Mouse (Mus musculus) testis, adult 2 months (tissue): ENCODE results near the gene Ube3a. TPM values are rescaled to one million over a fixed set of nuclear protein-coding genes. Genes with fewer than 3 reads are reported as not detected.

ENCODE experiments used
- H3K27ac ChIP-seq: fragments of 200-500 bp; 2 replicates; pipeline ENCODE4 v1.5.1; 2012; ENCODE audit warnings: low read depth, low read length; ENCODE audit not compliant: control insufficient read depth, insufficient read depth
- H3K27me3 ChIP-seq: fragments of 200-500 bp; 2 replicates; pipeline ENCODE4 v1.6.1; 2012; ENCODE audit warnings: mild to moderate bottlenecking, low read length, moderate library complexity; ENCODE audit not compliant: control insufficient read depth, insufficient read depth
- H3K36me3 ChIP-seq: fragments of 200-500 bp; 2 replicates; pipeline ENCODE4 v1.6.1; 2012; ENCODE audit warnings: mild to moderate bottlenecking, low read length; ENCODE audit not compliant: control insufficient read depth, insufficient read depth
- H3K4me1 ChIP-seq: fragments of 200-500 bp; 2 replicates; pipeline ENCODE4 v1.6.1; 2012; ENCODE audit warnings: low read length; ENCODE audit not compliant: control insufficient read depth, insufficient read depth
- H3K4me3 ChIP-seq: fragments of 200-500 bp; 2 replicates; pipeline ENCODE4 v1.5.1; 2012; ENCODE audit warnings: low read depth, mild to moderate bottlenecking, low read length, moderate library complexity, mixed read lengths; ENCODE audit not compliant: control insufficient read depth
- CTCF ChIP-seq: fragments of 200-500 bp; IDR thresholded peaks from 2 replicates; pipeline ENCODE4 v1.5.1; 2012; ENCODE audit warnings: low read depth, mild to moderate bottlenecking, inconsistent platforms, low read length, moderate library complexity; ENCODE audit not compliant: control insufficient read depth, insufficient read depth, insufficient replicate concordance
- POLR2A ChIP-seq: fragments of 200-500 bp; IDR thresholded peaks from 2 replicates; pipeline ENCODE4 v1.6.1; 2012; ENCODE audit warnings: low read depth, mild to moderate bottlenecking, inconsistent platforms, low read length, moderate library complexity; ENCODE audit not compliant: control insufficient read depth
- polyA plus RNA-seq: library from polyadenylated mRNA; depleted of rRNA; stranded (reverse); fragments of >200 nt; gene quantifications from 2 replicates; pipeline ENCODE4 v1.2.3, GENCODE M21; 2012; rRNA removed

Ube3a gene
- 18.1 and 20.5 TPM in 2 replicates for polyA plus RNA-seq

DNA sequence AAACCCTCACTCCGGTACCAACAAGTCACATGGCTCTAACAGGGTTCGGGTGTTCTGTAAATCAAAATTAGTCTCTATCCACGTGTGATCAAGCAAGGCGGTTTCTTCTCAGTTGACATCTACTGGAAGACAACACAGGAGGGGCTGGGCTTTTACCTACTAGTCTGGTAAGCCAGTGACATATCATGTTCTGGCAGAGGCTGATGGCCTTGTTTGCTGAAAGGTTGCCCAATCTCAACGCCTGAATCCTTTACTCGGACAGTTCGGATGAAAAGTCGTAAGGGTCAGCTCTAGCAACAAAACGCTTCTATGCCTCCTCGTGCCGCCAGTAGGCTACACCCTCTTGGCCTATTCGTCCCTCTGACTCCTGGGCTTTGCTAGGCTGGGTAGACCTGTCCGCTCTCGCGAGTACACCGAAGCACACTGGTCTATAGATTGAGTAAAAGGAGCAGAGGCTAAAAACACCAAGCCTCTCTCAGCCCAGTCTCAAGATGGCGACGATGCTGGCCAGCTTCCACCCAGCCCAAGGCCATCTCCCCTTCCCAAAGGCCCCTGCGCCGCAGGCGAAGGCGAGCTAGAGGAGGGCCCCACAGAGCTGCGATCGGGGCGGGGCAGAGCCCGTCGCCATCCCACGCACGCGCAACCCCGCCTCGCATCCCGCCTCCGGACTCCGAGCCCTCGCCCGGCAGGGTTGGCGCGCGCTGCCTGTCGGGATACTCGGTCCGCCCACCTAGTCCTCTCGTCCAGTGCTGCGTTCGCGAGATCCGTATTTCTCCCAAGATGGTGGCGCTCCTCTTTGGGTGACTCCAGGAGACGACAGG, at the start of gene Ube3a:
Gene Ube3a (plus strand): TSS at position 706 of the 821 bp plus-strand sequence.
- Histone ChIP-seq H3K4me1 (peaks cover 2% of the 10 kb centered on the region; the same call in 1 of the 2 replicates), H3K4me3 (peak within 1 kb of the TSS; percentile 99), H3K27me3 (no peaks in the 10 kb centered on the region), H3K36me3 (no peaks in the 10 kb centered on the region), H3K27ac (peak within 1 kb of the TSS; percentile 91)
- TF ChIP-seq CTCF (0 out of 2 replicates have a peak, but pooled peaks have one; percentile 9), POLR2A (peak; percentile 82)

DNA sequence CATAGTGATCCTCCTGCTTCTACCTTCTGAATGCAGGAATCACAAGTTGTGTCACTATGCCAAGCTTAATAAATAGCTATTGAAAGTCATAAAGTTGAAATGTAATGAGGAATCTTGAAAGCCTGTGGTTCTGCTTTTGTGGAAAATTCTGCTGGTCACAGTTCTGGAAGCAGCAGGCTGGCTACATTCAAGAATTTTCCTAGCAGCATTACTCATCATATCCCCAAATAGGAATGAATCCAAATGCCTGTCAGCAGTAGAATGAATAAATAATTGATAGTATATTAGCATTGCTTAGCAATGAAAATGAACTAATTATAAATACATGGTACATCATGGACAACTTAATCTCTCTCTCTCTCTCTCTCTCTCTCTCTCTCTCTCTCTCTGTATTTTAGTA, 35.7 kb upstream of the Ube3a start:
- Histone ChIP-seq H3K27me3 (no peaks in the 10 kb centered on the region), H3K36me3 (no peaks in the 10 kb centered on the region), H3K4me3 (no peak overlapping the region), H3K27ac (no peak overlapping the region), H3K4me1 (no peaks in the 10 kb centered on the region)
- no peak for TF ChIP-seq CTCF

DNA sequence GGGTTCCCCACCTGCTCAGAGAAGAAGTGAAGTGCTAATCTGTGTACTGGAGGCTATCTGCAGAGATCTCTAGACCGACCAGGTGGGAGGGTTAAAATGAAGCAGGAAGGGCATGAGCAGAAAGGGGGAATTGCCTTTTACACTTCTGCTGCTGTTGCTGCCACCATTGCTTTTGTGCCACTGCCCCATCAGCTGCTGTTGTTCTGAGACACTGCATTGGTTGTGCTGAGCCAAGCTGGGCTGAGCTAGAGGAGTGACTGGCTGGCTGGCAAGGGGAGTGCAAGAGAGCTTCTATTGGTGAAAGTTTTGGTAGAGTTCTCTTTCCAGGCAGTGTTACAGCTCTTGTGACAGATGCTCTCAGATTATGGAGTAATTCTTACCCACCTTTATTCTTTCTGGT, 13.6 kb upstream of the Ube3a start:
- Histone ChIP-seq H3K4me3 (no peak overlapping the region), H3K4me1 (no peaks in the 10 kb centered on the region), H3K36me3 (no peaks in the 10 kb centered on the region), H3K27me3 (no peaks in the 10 kb centered on the region), H3K27ac (no peak overlapping the region)
- TF ChIP-seq POLR2A: no peak
- no peak for TF ChIP-seq CTCF

DNA sequence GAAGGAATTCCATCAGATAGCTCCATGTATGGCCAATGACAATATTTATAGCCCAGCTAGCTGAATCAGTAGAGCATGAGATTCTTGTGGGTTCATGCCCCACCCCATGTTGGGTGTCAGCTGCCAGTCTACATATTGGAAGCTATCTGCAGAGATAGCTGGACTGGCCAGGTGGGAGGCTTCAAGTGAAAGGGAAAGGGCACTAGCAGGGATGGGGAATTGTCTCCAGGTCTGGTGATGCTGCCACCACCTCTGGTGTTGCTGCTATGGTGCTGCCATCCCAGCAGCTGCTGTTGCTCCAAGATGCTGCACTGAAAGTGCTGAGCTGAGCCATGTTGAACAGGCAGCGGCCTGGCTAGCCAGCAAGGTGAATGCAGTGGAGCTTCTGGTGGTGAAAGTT, 7.3 kb upstream of the Ube3a start:
- H3K36me3 ChIP-seq: no peaks in the 10 kb centered on the region
- H3K4me1 ChIP-seq: no peaks in the 10 kb centered on the region
- no peak for TF ChIP-seq POLR2A
- TF ChIP-seq CTCF: no peak
- H3K27me3 ChIP-seq: no peaks in the 10 kb centered on the region
- no peak overlapping the region for H3K27ac ChIP-seq
- peak overlapping the region; percentile 11 for H3K4me3 ChIP-seq

DNA sequence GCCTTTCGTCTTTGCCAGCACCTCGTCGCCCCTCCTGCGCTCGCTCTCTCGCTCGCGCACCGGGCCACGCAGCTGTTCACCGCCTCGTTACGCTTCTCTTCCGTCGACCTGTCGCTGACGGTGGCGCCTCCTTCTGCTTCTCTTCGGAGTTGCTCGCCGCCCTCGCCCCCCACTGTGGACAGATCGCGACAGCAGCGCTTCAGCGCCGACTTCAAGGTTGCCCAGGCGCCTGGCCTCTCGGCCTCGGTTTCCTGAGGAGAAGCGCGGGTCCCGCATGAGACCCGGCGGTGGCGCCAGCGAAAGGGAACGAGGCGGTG, 274 bp downstream of the Ube3a start:
- Histone ChIP-seq H3K4me3 (peak overlapping the region; percentile 99), H3K36me3 (no peaks in the 10 kb centered on the region), H3K27ac (peak overlapping the region; percentile 91), H3K4me1 (peaks cover 2% of the 10 kb centered on the region; the same call in 1 of the 2 replicates), H3K27me3 (no peaks in the 10 kb centered on the region)
- TF ChIP-seq POLR2A (no peak), CTCF (0 out of 2 replicates have a peak, but pooled peaks have one; percentile 7)

DNA sequence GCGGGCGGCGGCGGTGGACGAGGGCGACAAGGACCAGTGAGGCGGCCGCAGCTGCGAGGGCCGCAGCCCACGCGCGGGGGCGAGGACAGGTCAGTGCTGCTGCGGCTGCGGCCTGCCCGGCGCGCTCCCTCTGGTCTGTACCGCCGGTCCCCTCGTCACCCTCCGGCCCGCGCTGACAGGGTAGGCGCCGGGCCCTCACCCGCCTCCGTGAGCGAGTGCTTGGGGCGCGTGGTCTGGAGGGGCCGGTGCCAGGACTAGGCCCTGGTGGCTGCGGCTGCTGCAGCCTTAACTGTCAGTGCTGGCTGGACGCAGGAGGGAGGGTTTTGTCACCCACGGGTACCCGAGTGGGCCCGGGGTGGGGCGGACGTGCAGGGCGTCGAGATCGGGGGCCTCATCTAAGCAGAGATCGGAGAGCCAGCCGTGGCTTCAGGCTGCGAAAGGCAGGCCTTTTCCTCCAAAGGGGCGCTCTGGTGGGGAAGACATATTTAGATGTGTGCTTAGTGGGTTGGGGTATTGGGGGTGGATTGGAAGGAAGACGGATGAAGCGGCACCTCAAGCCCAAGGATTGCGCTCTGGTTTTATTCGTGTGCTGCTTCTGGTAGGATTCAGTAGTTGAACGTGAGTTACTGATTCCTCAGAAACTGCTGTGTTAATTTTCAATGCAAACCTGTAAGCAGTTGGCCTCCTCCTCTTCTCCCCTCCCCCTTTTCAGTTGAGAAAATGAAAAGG, 797 bp downstream of the Ube3a start:
- Histone ChIP-seq H3K36me3 (no peaks in the 10 kb centered on the region), H3K27me3 (no peaks in the 10 kb centered on the region), H3K4me3 (peak overlapping the region; percentile 99), H3K27ac (peak overlapping the region; percentile 91), H3K4me1 (peaks cover 2% of the 10 kb centered on the region; the same call in 1 of the 2 replicates)
- no peak for TF ChIP-seq CTCF
- TF ChIP-seq POLR2A: no peak

DNA sequence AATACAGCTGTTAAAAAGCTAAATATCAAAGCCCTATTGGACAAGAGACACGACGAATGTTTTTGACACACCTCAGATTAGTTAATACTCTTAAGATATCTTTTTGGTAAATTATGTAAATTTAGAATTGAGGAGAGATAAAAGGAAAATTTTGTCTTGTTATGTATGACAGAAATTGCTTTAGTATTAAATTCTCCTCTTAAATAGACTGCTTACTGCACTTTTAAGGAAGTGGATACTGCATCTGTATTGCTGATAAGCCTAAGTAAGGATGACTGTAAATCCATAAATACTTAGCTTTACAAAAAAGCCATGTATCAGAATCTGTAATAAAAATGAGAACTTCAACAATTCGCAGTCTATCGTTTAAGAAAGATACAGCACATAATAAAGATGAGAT, 1.8 kb downstream of the Ube3a start:
- no peaks in the 10 kb centered on the region for H3K27me3 ChIP-seq
- no peak overlapping the region for H3K4me3 ChIP-seq
- H3K36me3 ChIP-seq: no peaks in the 10 kb centered on the region
- TF ChIP-seq POLR2A: no peak
- no peak for TF ChIP-seq CTCF
- H3K27ac ChIP-seq: no peak overlapping the region
- H3K4me1 ChIP-seq: peaks cover 2% of the 10 kb centered on the region; the same call in 1 of the 2 replicates
